Mouse (Mus musculus) heart, adult 2 months (tissue): Measurements from ENCODE around the gene Actl6b. TPM values are rescaled to one million over a fixed set of nuclear protein-coding genes. Genes with fewer than 3 reads are reported as not detected.

Experiments used
- DNase-seq, 2 experiments: peaks; one replicate each; pipeline ENCODE4 v3.0.0; 2021
- H3K27ac ChIP-seq: fragments of 200-600 bp; 2 replicates; pipeline ENCODE4 v1.8.1; 2022
- H3K27me3 ChIP-seq: fragments of 200-500 bp; 2 replicates; pipeline ENCODE4 v1.6.1; 2012; ENCODE audit warnings: mild to moderate bottlenecking, low read length, inconsistent platforms, mixed read lengths; ENCODE audit not compliant: control insufficient read depth, insufficient read depth
- H3K36me3 ChIP-seq: fragments of 200-500 bp; 2 replicates; pipeline ENCODE4 v1.6.1; 2012; ENCODE audit warnings: low read length, inconsistent platforms; ENCODE audit not compliant: control insufficient read depth, insufficient read depth
- H3K4me1 ChIP-seq: fragments of 200-500 bp; 2 replicates; pipeline ENCODE4 v1.6.1; 2011; ENCODE audit warnings: low read length; ENCODE audit not compliant: control insufficient read depth, insufficient read depth
- H3K4me3 ChIP-seq: fragments of 200-600 bp; 2 replicates; pipeline ENCODE4 v1.8.1; 2022
- H3K79me2 ChIP-seq: fragments of 200-500 bp; replicated peaks from 2 replicates; pipeline ENCODE4 v1.6.1; 2012; ENCODE audit warnings: mild to moderate bottlenecking, inconsistent platforms, low read length, moderate library complexity, mixed read lengths; ENCODE audit not compliant: control insufficient read depth, insufficient read depth
- H3K9ac ChIP-seq: fragments of 200-500 bp; 2 replicates; pipeline ENCODE4 v1.6.1; 2012; ENCODE audit warnings: low read depth, mild to moderate bottlenecking, control low read depth, inconsistent platforms, low read length, mixed read lengths
- CTCF ChIP-seq: fragments of 200-600 bp; IDR thresholded peaks from 2 replicates; pipeline ENCODE4 v1.8.1; 2022; ENCODE audit warnings: antibody characterized with exemption, mild to moderate bottlenecking, moderate library complexity
- EP300 ChIP-seq: fragments of 200-500 bp; IDR thresholded peaks from 2 replicates; pipeline ENCODE4 v1.6.1; 2011; ENCODE audit warnings: low read depth, low read length, control low read depth; ENCODE audit not compliant: insufficient read depth
- POLR2A ChIP-seq: fragments of 200-500 bp; IDR thresholded peaks from 2 replicates; pipeline ENCODE4 v1.6.1; 2011; ENCODE audit warnings: mild to moderate bottlenecking, low read depth, low read length, control low read depth; ENCODE audit not compliant: insufficient read depth
- WGBS: fragments of 180-500 bp; shearing (Covaris S2); methylation state at CpG from one replicate; pipeline ENCODE4 v1.1.7; 2018; 5-methylcytosine and 5-hydroxymethylcytosine counted together
- intact Hi-C: fragments of 180-260 bp; cut with DNase I; formaldehyde crosslinking; loops from one replicate; pipeline ENCODE4 v1.15.1; 2025
- polyA plus RNA-seq: library from polyadenylated mRNA; depleted of rRNA; stranded (reverse); fragments of >200 nt; gene quantifications from 2 replicates; pipeline ENCODE4 v1.2.3, GENCODE M21; 2012
- total RNA-seq, 2 experiments: library from RNA; stranded (reverse); gene quantifications; 2 replicates each; pipeline ENCODE4 v1.2.3; 2021

Gene Actl6b
- total and polyA plus RNA-seq, 3 experiments = not detected

DNA sequence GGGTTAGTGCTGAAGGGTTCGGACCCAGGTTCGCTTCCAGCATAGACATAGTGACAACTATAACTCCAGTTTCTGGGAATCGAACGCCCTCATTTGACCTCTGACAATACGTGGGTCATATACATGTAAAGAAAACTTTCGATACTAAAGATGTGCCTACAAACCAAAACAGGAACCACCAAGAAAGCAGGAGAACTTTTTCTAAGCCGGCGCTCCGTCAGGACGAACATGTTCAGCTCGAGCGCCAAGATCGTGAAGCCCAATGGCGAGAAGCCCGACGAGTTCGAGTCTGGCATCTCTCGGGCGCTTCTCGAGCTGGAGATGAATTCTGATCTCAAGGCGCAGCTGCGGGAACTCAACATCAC lies 48.0 kb downstream of the Actl6b start:
- under 1% methylated on average over 22 of the region's 22 CpGs for WGBS
- Histone ChIP-seq H3K4me1 (peaks cover 9% of the 10 kb centered on the region), H3K36me3 (no peaks in the 10 kb centered on the region), H3K27me3 (no peaks in the 10 kb centered on the region), H3K27ac (peak overlapping the region; percentile 99), H3K9ac (peak overlapping the region; percentile 72), H3K4me3 (peak overlapping the region; percentile 60), H3K79me2 (no peaks in the 10 kb centered on the region; the same call in 1 of the 2 replicates)
- DNase-seq = peak; percentile 45 to 47
- intact Hi-C loops = loop anchor here (1.0 to 5.0 kb wide), 2 partner anchors 27 to 51 kb away; no protein-coding TSS in a partner anchor
- TF ChIP-seq CTCF (no peak), EP300 (no peak), POLR2A (no peak)

DNA sequence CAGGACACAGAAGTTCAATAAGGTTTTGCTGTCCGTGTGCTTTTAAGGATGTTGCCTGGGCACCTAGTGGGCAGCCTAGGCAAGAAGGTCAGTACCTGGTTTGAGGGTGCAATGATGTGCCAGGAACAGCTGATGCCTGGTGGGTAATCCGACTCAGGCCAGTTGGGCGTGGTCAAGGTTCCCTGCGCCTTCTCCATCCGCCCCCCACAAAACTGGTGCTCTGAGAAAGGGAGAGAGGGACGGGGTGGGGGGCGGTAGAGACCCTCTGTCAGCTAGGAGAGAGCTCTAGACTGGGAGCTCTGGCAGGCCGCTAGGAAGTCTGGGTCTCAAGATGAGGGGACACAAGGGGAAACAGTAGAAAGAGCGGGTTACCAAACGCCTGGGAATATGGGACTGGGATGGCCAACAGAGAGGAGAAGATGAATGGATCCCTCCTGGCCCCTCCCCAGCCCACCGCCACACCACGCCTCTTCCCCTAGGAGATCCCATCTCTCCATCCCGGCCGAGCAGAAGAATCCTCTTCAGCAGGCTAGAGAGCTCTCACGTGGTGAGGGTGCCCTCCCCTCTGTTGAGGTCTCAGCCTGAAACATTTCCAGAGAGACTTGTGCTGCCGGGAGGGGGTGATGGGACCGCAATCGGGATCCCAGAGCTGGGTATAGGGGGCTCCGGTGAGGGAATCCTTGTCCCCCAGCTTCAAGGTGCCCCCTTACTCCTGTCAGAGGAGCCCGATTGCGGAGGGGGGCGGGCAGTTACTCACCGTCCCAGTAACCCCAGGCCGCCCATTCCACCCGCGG lies 54.7 kb downstream of the Actl6b start:
- DNase-seq = no peak
- no peak overlapping the region for H3K4me3 ChIP-seq

DNA sequence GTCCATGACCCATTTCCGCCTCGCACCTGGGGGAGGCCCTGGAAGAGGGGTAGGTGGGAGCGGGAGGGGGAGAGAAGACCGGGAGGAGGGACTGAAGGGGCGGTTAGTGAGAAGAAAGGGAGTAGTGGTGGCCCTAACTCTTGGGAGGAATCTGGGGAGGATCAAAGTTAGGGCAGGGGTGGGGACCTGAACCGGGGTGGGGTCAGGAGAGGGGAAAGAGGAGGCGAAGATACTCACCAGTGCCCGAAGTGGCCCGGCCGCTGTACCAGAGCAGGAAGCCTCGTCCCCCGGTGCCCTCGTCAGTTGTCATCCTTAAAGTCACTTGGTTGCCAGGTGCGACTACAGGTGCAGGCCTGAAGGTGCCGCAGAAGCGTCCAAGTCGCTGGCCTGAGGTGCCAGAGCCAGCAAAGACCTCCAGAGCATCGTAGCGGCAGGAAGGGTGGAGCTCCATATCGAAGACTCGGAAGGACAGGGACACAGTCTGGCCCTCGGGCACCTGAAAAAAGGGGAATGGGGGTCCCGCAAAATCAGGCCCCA lies 55.4 kb downstream of the Actl6b start:
- intact Hi-C loops = no loop called here
- no peaks in the 10 kb centered on the region for H3K36me3 ChIP-seq
- no peak overlapping the region for H3K9ac ChIP-seq
- no peaks in the 10 kb centered on the region for H3K27me3 ChIP-seq
- no peaks in the 10 kb centered on the region for H3K79me2 ChIP-seq
- no peak for DNase-seq
- 53% methylated on average over 23 of the region's 23 CpGs for WGBS
- no peak overlapping the region for H3K4me3 ChIP-seq
- TF ChIP-seq CTCF = no peak
- TF ChIP-seq EP300 = no peak
- TF ChIP-seq POLR2A = no peak
- H3K4me1 ChIP-seq = peaks cover 10% of the 10 kb centered on the region
- no peak overlapping the region for H3K27ac ChIP-seq

More for the DNA sequence above, 54.7 kb downstream of the Actl6b start:
- TF ChIP-seq EP300 = no peak
- no peak for TF ChIP-seq POLR2A
- no peak for TF ChIP-seq CTCF
- Histone ChIP-seq H3K79me2 (no peaks in the 10 kb centered on the region), H3K27me3 (no peaks in the 10 kb centered on the region), H3K9ac (no peak overlapping the region), H3K27ac (no peak overlapping the region), H3K4me1 (peaks cover 10% of the 10 kb centered on the region), H3K36me3 (no peaks in the 10 kb centered on the region)
- 61% methylated on average over 26 of the region's 26 CpGs for WGBS
- intact Hi-C loops = no loop called here

DNA sequence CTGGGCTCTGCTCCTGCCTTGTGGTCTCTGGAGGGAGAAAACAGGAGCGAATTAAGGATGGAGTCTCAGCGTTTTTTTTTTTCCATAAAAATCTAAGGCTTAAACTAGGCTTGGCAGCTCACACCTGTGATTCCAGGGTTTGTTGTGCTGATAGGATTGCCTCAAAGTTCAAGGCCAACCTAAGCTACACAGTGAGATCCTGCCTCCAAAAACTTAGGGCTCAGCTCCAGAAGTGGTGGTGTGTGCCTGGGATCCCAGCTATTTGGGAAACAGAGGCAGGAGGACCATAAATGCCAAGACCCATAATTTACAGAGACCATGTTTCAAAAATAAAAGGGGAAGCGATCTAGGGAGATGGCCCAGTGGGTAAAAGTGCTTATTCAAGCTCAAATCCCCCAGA lies 56.0 kb downstream of the Actl6b start:
- intact Hi-C loops = no loop called here
- Histone ChIP-seq H3K9ac (no peak overlapping the region), H3K4me3 (no peak overlapping the region), H3K36me3 (no peaks in the 10 kb centered on the region), H3K4me1 (peaks cover 10% of the 10 kb centered on the region), H3K27ac (no peak overlapping the region), H3K79me2 (no peaks in the 10 kb centered on the region), H3K27me3 (no peaks in the 10 kb centered on the region)
- no peak for DNase-seq
- WGBS = 82% methylated on average over 3 of the region's 3 CpGs
- TF ChIP-seq CTCF (no peak), POLR2A (no peak), EP300 (no peak)

DNA sequence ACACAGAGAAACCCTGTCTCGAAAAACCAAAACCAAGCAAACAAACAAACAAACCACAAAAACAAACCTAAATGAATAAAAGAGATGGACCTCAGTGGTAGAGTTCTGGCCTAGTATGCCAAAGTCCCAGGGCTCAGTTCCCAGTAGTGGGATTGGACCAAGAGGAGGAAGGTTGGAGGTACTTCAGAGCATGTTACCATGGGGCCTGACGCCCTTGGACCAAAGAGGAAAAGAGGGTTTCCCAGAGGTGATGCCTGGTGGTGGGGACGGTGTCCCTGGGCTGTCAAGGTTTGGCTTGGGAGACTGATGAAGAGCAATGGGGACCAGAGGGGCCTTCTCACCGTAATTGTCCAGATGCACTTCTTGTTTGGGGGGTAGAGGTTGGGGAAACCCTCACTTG lies 56.7 kb downstream of the Actl6b start:
- Histone ChIP-seq H3K9ac (peak overlapping the region; percentile 17), H3K27me3 (no peaks in the 10 kb centered on the region), H3K4me3 (peak overlapping the region; percentile 43), H3K79me2 (no peaks in the 10 kb centered on the region), H3K4me1 (peaks cover 10% of the 10 kb centered on the region), H3K36me3 (no peaks in the 10 kb centered on the region), H3K27ac (peak overlapping the region; percentile 78)
- 69% methylated on average over 4 of the region's 4 CpGs for WGBS
- no peak for TF ChIP-seq CTCF
- TF ChIP-seq POLR2A = no peak
- no peak for TF ChIP-seq EP300
- intact Hi-C loops = loop anchor here (1.0 kb wide), 1 partner anchor 18 kb away; no protein-coding TSS in a partner anchor
- peak in 1 of 2 experiments; percentile 11 for DNase-seq
